Mouse (Mus musculus): ENCODE results near the gene Olfr1491.

DNA sequence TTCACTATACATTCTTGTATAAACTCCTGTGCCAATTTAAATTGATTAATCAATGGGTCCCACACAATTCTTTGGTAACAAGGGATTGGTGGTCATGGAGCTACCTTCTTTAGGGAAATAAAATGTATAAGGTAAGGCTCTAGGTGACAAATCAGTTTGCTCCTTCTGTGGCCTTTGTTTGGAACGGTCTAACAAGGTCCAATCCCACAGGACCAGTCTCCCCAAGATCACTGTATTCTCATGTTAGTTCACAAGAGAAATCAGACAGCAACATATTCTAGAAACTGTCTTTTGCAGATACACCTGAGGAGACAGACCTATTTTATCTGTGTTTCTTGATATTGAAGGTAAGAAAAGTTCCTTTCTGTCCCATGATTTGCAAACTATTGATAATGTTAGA is 46.3 kb upstream of the Olfr1491 start, which contains the start of gene Olfr1490:
- no peak for TF ChIP-seq TAL1 (IDR thresholded peaks at IDR 0.05; ENCODE audit: low read length)
- TF ChIP-seq GATA1 (IDR thresholded peaks at IDR 0.05; ENCODE audit: low read length) = no peak

Data from erythroblast, embryonic 14.5 days (primary cell).